Mouse (Mus musculus) kidney, postnatal 10 days (tissue): ENCODE measurements at regions not wholly inside any gene's neighbourhood (a gene's known extent, or its start where the extent isn't known, plus 50 kb on each side); places are given as distances from the start of the nearest gene placed in this dataset.
"Not testable (repeated sequence)": the region's sequence is repeated elsewhere in the genome, so short reads cannot be mapped to it uniquely, and the experiment has no call there.

ENCODE experiments used
- DNase-seq: peaks from one replicate; pipeline ENCODE4 v3.0.0; 2021; ENCODE audit warnings: mixed read lengths

GRCm38 (mm10) chr14:96908737-96909136 lies 389.8 kb upstream of the Klhl1 start:
- no peak for DNase-seq

DNA sequence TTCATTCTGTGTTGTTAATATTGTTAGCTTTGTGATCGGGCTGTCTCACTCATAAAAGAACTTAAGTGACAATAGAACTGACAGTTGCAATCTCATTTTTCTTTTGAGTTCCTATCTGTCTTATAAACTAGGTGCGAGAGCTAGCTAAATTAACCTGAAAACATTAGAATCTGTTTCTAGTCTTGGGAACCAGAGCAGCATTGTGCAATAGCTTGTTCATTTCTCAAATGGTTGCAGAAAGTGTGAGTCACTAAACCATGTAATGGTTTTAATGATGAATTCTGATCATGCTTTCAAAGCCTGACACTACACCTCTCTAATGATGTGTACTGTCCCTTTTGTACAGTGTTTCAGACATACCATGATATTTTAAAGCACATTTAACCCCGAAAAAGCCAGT lies 360.8 kb upstream of the Klhl1 start:
- DNase-seq, result no peak

DNA sequence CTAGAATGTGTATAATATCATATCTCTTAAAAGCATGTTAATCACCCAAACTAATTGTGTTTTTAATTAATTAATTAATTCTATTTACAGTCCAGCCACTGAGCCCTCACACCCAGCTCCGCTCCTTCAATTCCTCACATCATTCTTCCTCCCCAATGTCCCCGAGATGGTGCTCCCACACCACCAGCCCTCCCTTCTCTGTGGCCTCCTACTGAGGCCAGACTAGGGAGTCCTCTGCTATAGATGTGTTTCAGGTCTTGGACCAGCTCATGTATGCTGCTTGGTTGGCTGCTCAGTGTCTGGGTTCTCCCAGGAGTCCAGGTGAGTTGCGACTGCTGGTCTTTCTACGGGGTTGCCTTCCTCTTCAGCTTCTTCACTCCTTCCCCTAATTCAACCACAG lies 353.1 kb upstream of the Klhl1 start:
- no peak for DNase-seq

- DNase-seq, result no peak
Observed at GRCm38 (mm10) chr14:96838910-96839309, 320.0 kb upstream of the Klhl1 start.

DNA sequence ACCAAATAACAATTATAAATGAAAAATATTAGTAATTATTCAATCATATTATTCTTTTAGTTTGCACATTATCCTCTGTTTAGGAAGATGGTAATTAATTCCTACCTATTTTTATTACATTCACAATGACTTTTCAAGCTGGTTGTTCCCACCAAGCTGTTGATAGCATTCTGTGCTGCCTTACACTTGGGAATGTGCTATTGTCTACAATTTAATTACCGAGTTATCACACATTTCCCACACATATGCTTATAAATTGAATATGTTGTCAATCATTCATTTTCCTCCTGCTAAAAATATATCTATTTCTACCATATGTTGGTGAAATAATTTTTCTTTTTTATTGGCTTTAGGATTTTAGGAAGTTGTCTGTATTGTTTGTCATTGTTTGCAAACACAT lies 306.2 kb upstream of the Klhl1 start:
- DNase-seq, result no peak

DNA sequence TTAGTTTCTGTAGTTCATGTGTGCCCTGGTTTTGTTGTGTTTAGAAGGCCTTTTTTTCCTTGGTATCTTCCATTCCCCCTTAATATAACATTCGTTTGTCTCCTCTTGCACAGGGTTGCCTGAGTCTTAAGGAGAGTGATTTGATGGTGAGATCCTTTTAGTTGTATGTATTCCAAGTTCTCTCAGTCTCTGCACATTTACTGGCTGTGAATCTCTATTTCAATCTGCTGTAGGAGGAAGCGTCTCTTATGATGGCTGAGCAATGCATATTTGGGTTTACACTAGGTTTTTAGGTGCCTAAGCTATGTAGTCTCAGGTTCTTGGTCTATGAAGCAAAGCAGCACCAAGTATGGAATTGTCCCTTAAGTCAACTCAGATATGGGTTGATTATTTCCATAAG lies 296.8 kb upstream of the Klhl1 start:
- no peak for DNase-seq

DNA sequence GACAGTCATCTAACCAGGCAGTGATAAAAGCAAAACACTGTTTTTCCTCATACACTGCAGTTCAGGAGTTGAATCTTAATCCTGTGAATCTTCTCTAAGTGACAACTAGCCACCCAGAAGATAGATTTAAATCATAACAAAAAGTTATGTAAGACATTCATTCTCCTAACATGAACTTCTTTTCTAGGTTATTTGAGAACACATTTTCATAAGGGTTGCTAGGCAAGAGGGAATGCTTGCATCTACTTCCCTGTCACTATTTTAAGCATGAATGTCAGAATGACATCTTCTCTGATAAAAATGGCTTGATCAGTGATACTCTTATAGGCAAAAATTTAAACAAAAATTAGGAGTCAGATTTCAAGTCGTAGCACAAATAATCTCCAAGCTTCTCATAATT lies 286.4 kb upstream of the Klhl1 start:
- DNase-seq, result no peak

DNA sequence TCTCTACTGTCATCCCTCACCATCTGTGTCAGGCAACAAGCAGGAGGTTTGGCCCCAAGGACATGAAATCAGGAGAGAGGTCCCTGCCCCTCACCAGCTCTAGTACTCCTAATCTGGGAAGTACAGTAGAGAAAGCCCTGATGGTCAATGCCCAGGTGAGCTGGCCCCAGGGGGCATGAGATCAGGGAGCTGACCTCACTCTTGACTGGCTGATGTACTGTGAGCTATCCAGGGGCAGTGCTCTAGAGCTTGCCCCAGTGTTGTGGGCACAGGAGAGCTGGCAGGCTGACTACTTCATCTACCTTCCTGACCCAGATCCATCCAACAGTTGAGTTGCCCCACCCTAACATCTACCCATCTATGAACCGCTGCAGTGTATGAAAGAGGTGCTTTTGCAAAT lies 275.9 kb upstream of the Klhl1 start:
- no peak for DNase-seq

DNA sequence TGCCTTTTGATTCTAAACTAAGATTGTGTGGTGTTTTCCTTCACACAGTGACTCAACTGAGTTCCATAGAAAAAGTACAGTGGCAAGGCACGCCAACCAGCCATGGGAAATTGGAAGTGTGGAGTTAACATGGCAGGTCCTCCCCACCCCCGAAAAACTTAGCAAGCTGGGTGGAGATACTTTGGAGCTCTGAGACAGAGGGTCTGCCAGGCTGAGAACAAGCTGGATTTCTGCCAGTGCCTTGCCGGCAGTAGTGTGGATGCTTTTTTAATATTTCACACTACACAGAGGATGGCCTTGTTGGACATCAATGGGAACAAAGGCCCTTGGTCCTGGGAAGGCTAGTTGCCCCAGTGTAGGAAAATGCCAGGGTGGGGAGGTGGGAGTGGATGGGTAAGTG lies 269.0 kb upstream of the Klhl1 start:
- DNase-seq, result no peak

GRCm38 (mm10) chr14:96787286-96787685 lies 268.4 kb upstream of the Klhl1 start:
- DNase-seq, result no peak

GRCm38 (mm10) chr14:96775801-96776200 lies 256.9 kb upstream of the Klhl1 start:
- no peak for DNase-seq

- no peak for DNase-seq
Observed at GRCm38 (mm10) chr14:96760591-96760990, 241.7 kb upstream of the Klhl1 start.

DNA sequence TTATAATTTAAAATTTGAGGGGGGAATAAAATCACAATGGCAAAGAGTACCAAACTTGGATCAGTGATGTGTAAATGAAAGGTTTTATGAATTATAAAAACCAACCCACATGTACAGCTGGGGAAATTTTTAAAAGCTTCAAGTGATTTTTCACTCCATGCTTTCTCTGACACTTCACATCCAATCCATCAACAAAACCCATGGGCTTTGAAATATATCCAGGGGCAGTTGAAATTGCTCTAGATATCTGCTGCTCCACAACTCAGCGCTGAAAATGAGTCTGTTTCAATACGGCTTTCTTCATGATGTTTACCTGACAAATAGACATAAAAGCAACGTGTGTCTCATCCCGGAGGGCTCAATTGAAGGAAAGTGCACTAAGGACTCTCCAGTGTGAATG lies 214.3 kb upstream of the Klhl1 start:
- DNase-seq, result no peak

DNA sequence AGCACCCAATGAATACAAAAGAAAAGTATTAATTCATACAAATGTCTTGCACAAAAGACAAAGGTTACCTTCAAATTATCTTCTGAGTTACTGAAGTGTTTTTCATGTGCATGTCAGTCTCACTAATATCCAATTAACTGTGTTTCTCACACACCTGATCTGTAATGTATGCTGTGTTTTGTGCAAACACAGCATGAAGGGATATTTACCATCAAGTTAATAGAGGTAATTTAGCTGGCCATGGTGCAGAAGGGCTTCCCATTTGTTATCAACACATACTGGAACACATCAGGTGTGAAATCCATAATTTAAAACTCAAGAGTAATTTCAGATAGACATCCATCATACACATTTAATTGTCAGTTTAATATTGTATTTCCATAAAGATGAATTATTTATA lies 178.2 kb upstream of the Klhl1 start:
- no peak for DNase-seq

GRCm38 (mm10) chr14:96690923-96691322 lies 172.0 kb upstream of the Klhl1 start:
- DNase-seq, result no peak

DNA sequence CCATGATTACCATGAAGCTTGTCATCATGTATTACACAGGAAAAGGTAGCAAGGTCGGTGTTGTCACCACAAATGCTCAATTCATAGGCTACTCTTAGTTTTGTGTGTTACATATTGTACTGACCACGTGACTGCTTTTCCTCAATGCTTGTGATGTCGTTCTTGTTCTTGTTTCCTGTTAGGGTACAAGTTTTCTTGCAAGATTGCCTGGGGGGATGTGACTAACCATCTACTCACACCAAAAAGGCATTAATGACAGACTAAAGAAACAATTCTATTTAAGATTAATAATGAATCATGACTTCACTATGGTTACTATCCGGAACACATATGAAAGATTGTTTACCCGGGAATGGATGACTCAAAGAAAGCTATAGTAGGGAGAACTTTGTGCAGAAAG lies 165.0 kb upstream of the Klhl1 start:
- no peak for DNase-seq

- no peak for DNase-seq
Observed at GRCm38 (mm10) chr14:96681740-96682139, 162.8 kb upstream of the Klhl1 start.

DNA sequence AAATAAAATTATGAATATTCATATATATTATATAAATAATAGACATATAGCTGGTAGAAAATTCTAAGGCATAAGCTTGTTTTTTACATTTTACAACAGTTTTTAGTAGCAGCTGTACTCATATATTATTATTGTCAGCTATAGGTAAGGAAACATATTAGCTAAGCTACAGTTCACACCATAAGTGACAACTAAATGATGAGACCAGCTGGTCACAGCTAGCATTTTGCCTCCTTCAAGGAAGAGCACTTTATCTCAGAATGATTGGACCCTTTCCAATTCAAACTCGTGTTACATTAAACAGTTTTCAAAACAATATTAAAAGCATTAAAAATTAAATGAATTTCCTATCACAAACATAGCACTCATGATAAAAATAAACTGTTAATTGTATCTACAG lies 157.3 kb upstream of the Klhl1 start:
- no peak for DNase-seq

GRCm38 (mm10) chr14:96668635-96669034 lies 149.7 kb upstream of the Klhl1 start:
- no peak for DNase-seq

DNA sequence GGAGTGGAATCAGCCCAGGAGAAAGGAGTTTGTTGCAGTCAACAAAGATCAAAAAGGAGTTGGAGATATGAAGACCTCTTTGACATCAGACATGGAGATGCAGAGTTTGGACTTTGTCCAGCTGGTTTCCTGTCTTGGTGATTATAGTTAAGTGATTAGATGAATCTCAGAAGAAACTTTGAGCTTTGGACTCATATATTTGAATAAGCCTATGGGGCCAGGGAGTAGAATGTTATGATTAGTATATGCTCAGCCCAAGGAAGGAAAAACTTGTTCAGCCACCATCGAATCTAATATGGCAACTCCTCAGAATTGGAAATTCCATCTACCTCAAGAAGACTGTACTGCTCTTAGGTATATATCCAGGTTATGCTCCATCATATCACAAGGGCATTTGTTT lies 137.6 kb upstream of the Klhl1 start:
- no peak for DNase-seq

DNA sequence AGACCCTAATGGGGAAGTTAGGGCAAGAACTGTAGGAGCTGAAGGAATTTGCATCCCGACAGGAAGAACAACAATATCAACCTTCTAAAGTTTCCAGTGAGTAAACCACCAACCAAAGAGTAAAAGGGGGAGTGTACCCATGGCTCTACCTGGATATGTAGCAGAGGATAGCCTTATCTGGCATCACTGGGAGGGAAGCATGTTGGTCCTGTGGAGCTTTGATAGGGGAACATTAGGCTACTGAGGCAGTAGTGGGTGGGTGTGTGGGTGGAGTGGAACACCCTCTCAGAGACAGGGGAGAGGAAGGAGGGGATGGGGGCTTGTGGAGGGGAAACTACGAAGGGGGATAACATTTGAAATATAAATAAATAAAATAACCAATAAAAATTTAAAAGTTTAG lies 111.4 kb upstream of the Klhl1 start:
- no peak for DNase-seq

- no peak for DNase-seq
Observed at GRCm38 (mm10) chr14:96606736-96607135, 87.8 kb upstream of the Klhl1 start.

DNA sequence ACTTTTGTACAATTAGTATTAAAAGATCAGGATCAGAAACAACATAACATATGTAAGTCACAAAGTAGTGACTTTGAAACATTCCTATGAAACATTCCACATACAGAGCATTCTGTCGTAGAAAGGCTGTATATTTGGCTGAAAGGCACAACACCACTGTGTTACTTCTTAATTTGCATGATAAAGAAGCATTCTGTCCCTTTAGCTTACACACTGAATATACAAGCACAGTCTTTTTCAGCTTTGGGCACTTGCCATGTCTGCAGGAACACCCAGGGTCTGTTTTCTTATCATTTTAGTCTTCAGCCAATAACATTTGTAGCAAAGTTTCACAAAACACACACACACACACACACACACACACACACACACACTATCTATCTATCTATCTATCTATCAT lies 82.2 kb upstream of the Klhl1 start:
- DNase-seq, result not testable (repeated sequence)

- DNase-seq, result no peak
Observed at GRCm38 (mm10) chr14:96592051-96592450, 73.1 kb upstream of the Klhl1 start.
